Mouse (Mus musculus) CH12.LX (cell line): Measurements from ENCODE around the gene Naxe. TPM values are rescaled to one million over a fixed set of nuclear protein-coding genes. Genes with fewer than 3 reads are reported as not detected.
A peak's percentile ranks its signal among the peaks of the same experiment; 100 is the strongest.

Experiments used
- DNase-seq: peaks from one replicate; pipeline ENCODE4 v3.0.0-alpha.2; 2013; ENCODE audit errors: extremely low read depth
- H3K27ac ChIP-seq: 2 replicates; pipeline ENCODE4 v1.5.1; 2012; ENCODE audit warnings: low read depth, mild to moderate bottlenecking, control low read depth, moderate library complexity; ENCODE audit not compliant: insufficient read depth
- H3K27me3 ChIP-seq: replicated peaks from 2 replicates; pipeline ENCODE3; 2012; ENCODE audit warnings: inconsistent platforms
- H3K36me3 ChIP-seq, 2 experiments: replicated peaks in 1 of 2; 2 replicates each; pipeline versions ENCODE3 to v1.6.1; 2012; ENCODE audit warnings: inconsistent platforms in 1 of 2, low read length in 1 of 2, mild to moderate bottlenecking in 1 of 2, mixed read lengths in 1 of 2, moderate library complexity in 1 of 2; ENCODE audit not compliant: control insufficient read depth in 1 of 2, insufficient read depth in 1 of 2
- H3K4me1 ChIP-seq, 2 experiments: 2 replicates each; pipeline ENCODE4 v1.6.1; 2012; ENCODE audit warnings: inconsistent platforms in 1 of 2, moderate library complexity in 1 of 2; ENCODE audit not compliant: insufficient read depth in 2 of 2, control insufficient read depth in 1 of 2
- H3K4me2 ChIP-seq: 2 replicates; pipeline ENCODE4 v1.6.1; 2012; ENCODE audit warnings: low read depth, mild to moderate bottlenecking, control low read depth; ENCODE audit not compliant: poor library complexity, insufficient read depth, severe bottlenecking
- H3K4me3 ChIP-seq, 3 experiments: fragments of 150-350 bp in 1 of 3; sonication (generic) in 1 of 3; replicated peaks in 1 of 3; 2 replicates each; pipeline versions ENCODE3 to v1.5.1; 2011 to 2012; ENCODE audit warnings: low read depth in 2 of 3, low read length in 2 of 3, mild to moderate bottlenecking in 2 of 3, moderate library complexity in 2 of 3, control low read depth in 1 of 3, improper control_type of control experiment in 1 of 3, inconsistent platforms in 1 of 3, mixed read lengths in 1 of 3; ENCODE audit not compliant: poor library complexity in 1 of 3
- H3K79me2 ChIP-seq: replicated peaks from 2 replicates; pipeline ENCODE4 v1.6.1; 2012; ENCODE audit warnings: mild to moderate bottlenecking, moderate library complexity; ENCODE audit not compliant: control insufficient read depth, poor library complexity, insufficient read depth, severe bottlenecking; ENCODE audit errors: extremely low read depth
- H3K9ac ChIP-seq: 2 replicates; pipeline ENCODE4 v1.6.1; 2012; ENCODE audit warnings: low read depth, mild to moderate bottlenecking, control low read depth, moderate library complexity; ENCODE audit not compliant: insufficient read depth
- H3K9me3 ChIP-seq: replicated peaks from 2 replicates; pipeline ENCODE3; 2012; ENCODE audit warnings: low read length, inconsistent platforms, mixed read lengths
- BHLHE40 ChIP-seq: IDR thresholded peaks from 2 replicates; pipeline ENCODE4 v1.6.1; 2011; ENCODE audit warnings: mild to moderate bottlenecking, low read depth, low read length, improper control_type of control experiment
- CTCF ChIP-seq, 2 experiments: IDR thresholded peaks in 1 of 2; conservative IDR thresholded peaks in 1 of 2; 2 replicates each; pipeline ENCODE4 v1.5.1; 2011 to 2012; ENCODE audit warnings: low read depth in 2 of 2, low read length in 2 of 2, improper control_type of control experiment in 1 of 2, inconsistent platforms in 1 of 2, mild to moderate bottlenecking in 1 of 2, moderate library complexity in 1 of 2
- EP300 ChIP-seq: IDR thresholded peaks from 2 replicates; pipeline ENCODE4 v1.6.1; 2011; ENCODE audit warnings: low read length, improper control_type of control experiment
- GABPA ChIP-seq: IDR thresholded peaks from 2 replicates; pipeline ENCODE4 v1.6.1; 2012; ENCODE audit warnings: low read depth, low read length, improper control_type of control experiment, inconsistent platforms; ENCODE audit not compliant: insufficient replicate concordance
- HCFC1 ChIP-seq: IDR thresholded peaks from 2 replicates; pipeline ENCODE4 v1.6.1; 2012; ENCODE audit warnings: low read depth, mild to moderate bottlenecking, inconsistent platforms, low read length, improper control_type of control experiment
- IRF4 ChIP-seq: IDR thresholded peaks from 2 replicates; pipeline ENCODE4 v1.6.1; 2014; ENCODE audit warnings: low read depth, mild to moderate bottlenecking, inconsistent platforms, low read length, improper control_type of control experiment
- JUN ChIP-seq: IDR thresholded peaks from 2 replicates; pipeline ENCODE4 v1.6.1; 2011; ENCODE audit warnings: low read depth, mild to moderate bottlenecking, low read length, improper control_type of control experiment, moderate library complexity; ENCODE audit not compliant: insufficient read depth
- JUND ChIP-seq: conservative IDR thresholded peaks from 2 replicates; pipeline ENCODE4 v1.6.1; 2011; ENCODE audit warnings: low read depth, low read length, improper control_type of control experiment
- KAT2A ChIP-seq: IDR thresholded peaks from 2 replicates; pipeline ENCODE4 v1.6.1; 2012; ENCODE audit warnings: low read length, improper control_type of control experiment, inconsistent platforms; ENCODE audit not compliant: insufficient replicate concordance
- MAFK ChIP-seq: IDR thresholded peaks from 2 replicates; pipeline ENCODE4 v1.6.1; 2011; ENCODE audit warnings: low read length, improper control_type of control experiment; ENCODE audit not compliant: insufficient replicate concordance
- MAX ChIP-seq: IDR thresholded peaks from 2 replicates; pipeline ENCODE4 v1.6.1; 2011; ENCODE audit warnings: low read length, improper control_type of control experiment
- NRF1 ChIP-seq: IDR thresholded peaks from 2 replicates; pipeline ENCODE4 v1.6.1; 2014; ENCODE audit warnings: low read depth, mild to moderate bottlenecking, inconsistent platforms, low read length, improper control_type of control experiment, moderate library complexity
- PAX5 ChIP-seq: IDR thresholded peaks from 2 replicates; pipeline ENCODE4 v1.6.1; 2012; ENCODE audit warnings: low read length, inconsistent platforms, mixed read lengths
- RAD21 ChIP-seq: IDR thresholded peaks from 2 replicates; pipeline ENCODE4 v1.6.1; 2011; ENCODE audit warnings: low read depth, mild to moderate bottlenecking, low read length, improper control_type of control experiment, moderate library complexity
- RCOR1 ChIP-seq: conservative IDR thresholded peaks from 2 replicates; pipeline ENCODE4 v1.6.1; 2012; ENCODE audit warnings: low read depth, mild to moderate bottlenecking, inconsistent platforms, low read length, improper control_type of control experiment
- SIN3A ChIP-seq: IDR thresholded peaks from 2 replicates; pipeline ENCODE4 v1.6.1; 2012; ENCODE audit warnings: low read length, improper control_type of control experiment, inconsistent platforms
- SMC3 ChIP-seq: IDR thresholded peaks from 2 replicates; pipeline ENCODE4 v1.6.1; 2011; ENCODE audit warnings: low read depth, low read length, improper control_type of control experiment
- UBTF ChIP-seq: IDR thresholded peaks from 2 replicates; pipeline ENCODE4 v1.6.1; 2012; ENCODE audit warnings: low read depth, mild to moderate bottlenecking, inconsistent platforms, low read length, improper control_type of control experiment, moderate library complexity
- USF1 ChIP-seq: IDR thresholded peaks from 2 replicates; pipeline ENCODE4 v1.6.1; 2014; ENCODE audit warnings: low read depth, mild to moderate bottlenecking, inconsistent platforms, low read length, improper control_type of control experiment
- ZC3H11A ChIP-seq: IDR thresholded peaks from 2 replicates; pipeline ENCODE4 v1.6.1; 2012; ENCODE audit warnings: low read depth, mild to moderate bottlenecking, inconsistent platforms, low read length, improper control_type of control experiment
- ZKSCAN1 ChIP-seq: IDR thresholded peaks from 2 replicates; pipeline ENCODE4 v1.6.1; 2012; ENCODE audit warnings: low read depth, inconsistent platforms, low read length, improper control_type of control experiment, borderline replicate concordance
- ZNF384 ChIP-seq: IDR thresholded peaks from 2 replicates; pipeline ENCODE4 v1.6.1; 2012; ENCODE audit warnings: low read depth, low read length, improper control_type of control experiment, inconsistent platforms
- dilution Hi-C: fragments of 300-500 bp; cut with MboI; formaldehyde crosslinking; loops from 2 replicates; pipeline ENCODE4 v1.14.3; 2020; ENCODE audit warnings: low sequenced_read_pairs; ENCODE audit not compliant: extremely low pct_unique_long_range_greater_than_20kb, extremely low pct_ligation_motif_present
- in situ Hi-C: fragments of 300-500 bp; cut with MboI; formaldehyde crosslinking; loops from 3 replicates; pipeline ENCODE4 v1.14.3; 2019; ENCODE audit warnings: low sequenced_read_pairs, low pct_ligation_motif_present, low pct_unique_long_range_greater_than_20kb, mixed read lengths
- polyA plus RNA-seq: library from polyadenylated mRNA; unstranded; fragments of >175 nt; gene quantifications from 2 replicates; pipeline ENCODE4 v1.2.1, GENCODE M21; 2012; ENCODE audit warnings: low read depth; ENCODE audit not compliant: insufficient read length
- total RNA-seq, 2 experiments: library from RNA; depleted of rRNA; stranded (reverse); fragments of 300-350 nt in 1 of 2; fragments of >200 nt in 1 of 2; gene quantifications; 2 replicates each; pipeline ENCODE4 v1.2.3; 2012 to 2014

The Naxe gene
- total and polyA plus RNA-seq, 3 experiments, result 65.6 to 124 (median 91.3) TPM

GRCm38 (mm10) chr3:88030608-88031395 lies 27.5 kb downstream of the Naxe start:
- Histone ChIP-seq H3K4me2 (no peak overlapping the region), H3K4me3 (no peak overlapping the region), H3K27me3 (peaks cover 42% of the 10 kb centered on the region), H3K9me3 (peaks cover 12% of the 10 kb centered on the region), H3K79me2 (no peaks in the 10 kb centered on the region), H3K36me3 (no peaks in the 10 kb centered on the region)
- TF ChIP-seq SIN3A (0 out of 2 replicates have a peak, but pooled peaks have one; percentile 30), IRF4 (0 out of 2 replicates have a peak, but pooled peaks have one; percentile 17), EP300 (no peak)
- TF ChIP-seq, all 38 proteins: peak for 2
- Histone ChIP-seq H3K9ac (no peak overlapping the region), H3K27ac (no peak overlapping the region), H3K4me1 (peaks cover 3 to 9% of the 10 kb centered on the region in 2 experiments; a peak in 3 of 4 replicates)
- dilution Hi-C loops, result no loop called here
- peak; percentile 10 for DNase-seq
- in situ Hi-C loops, result no loop called here

- Histone ChIP-seq H3K4me2 (no peak within 1 kb of the TSS), H3K4me3 (no peak within 1 kb of the TSS), H3K27me3 (peaks cover 69% of the 10 kb centered on the region), H3K36me3 (no peaks in the 10 kb centered on the region), H3K9me3 (peaks cover 24% of the 10 kb centered on the region), H3K9ac (no peak within 1 kb of the TSS), H3K27ac (no peak within 1 kb of the TSS), H3K79me2 (no peaks in the 10 kb centered on the region), H3K4me1 (peaks cover 14% of the 10 kb centered on the region in 2 experiments)
- peak; percentile 16 for DNase-seq
- dilution Hi-C loops, result no loop called here
- in situ Hi-C loops, result no loop called here
- TF ChIP-seq NRF1 (no peak), BHLHE40 (no peak), HCFC1 (no peak), GABPA (no peak), ZNF384 (no peak), IRF4 (no peak), SMC3 (peak; percentile 60), PAX5 (no peak), ZC3H11A (no peak), UBTF (no peak), JUND (no peak), MAX (no peak), RAD21 (peak; percentile 63), CTCF (conservative IDR thresholded peaks at IDR 0.05 in 1 of 2, IDR thresholded peaks at IDR 0.05 in 1 of 2; ENCODE audit: low read depth in 2 of 2, low read length in 2 of 2) (peak; percentile 46 to 65; a peak in 3 of 4 replicates), RCOR1 (no peak), KAT2A (no peak), USF1 (no peak), MAFK (no peak), JUN (no peak), ZKSCAN1 (no peak)
Observed at GRCm38 (mm10) chr3:88027434-88028186, 30.7 kb downstream of the Naxe start, which contains the start of gene Hapln2. Hapln2 (minus strand) TSS chr3:88027583.
